Mouse (Mus musculus): ENCODE data around the gene Lgals3bp. TPM values are rescaled to one million over a fixed set of nuclear protein-coding genes. Genes with fewer than 3 reads are reported as not detected.

The Lgals3bp gene
- polyA plus RNA-seq, 1 experiment from 2014 or later: 7.3 TPM

GRCm38 (mm10) chr11:118362971-118363518 lies 38.8 kb downstream of the Lgals3bp start:
- H3K4me1 ChIP-seq (replicated peaks; ENCODE audit: control insufficient read depth, insufficient read depth, low read length): peaks cover 30% of the 10 kb centered on the region
- WGBS: 2% methylated on average over 8 of the region's 8 CpGs
- H3K36me3 ChIP-seq (ENCODE audit: control insufficient read depth, insufficient read depth, low read length): no peaks in the 10 kb centered on the region
- peak; percentile 78 for ATAC-seq (ENCODE audit: low read depth)
- peak overlapping the region; percentile 35 for H3K4me2 ChIP-seq (ENCODE audit: low read depth, low read length)
- H3K9me3 ChIP-seq (ENCODE audit: control insufficient read depth, low read length): no peaks in the 10 kb centered on the region
- H3K9ac ChIP-seq (ENCODE audit: low read length): peak overlapping the region; percentile 43
- H3K27me3 ChIP-seq (ENCODE audit: control insufficient read depth, insufficient read depth, low read depth, low read length): no peaks in the 10 kb centered on the region
- peak overlapping the region; percentile 84 for H3K27ac ChIP-seq (ENCODE audit: low read length)
- H3K4me3 ChIP-seq (ENCODE audit: low read length): no peak overlapping the region

- H3K4me3 ChIP-seq (ENCODE audit: low read length): no peak overlapping the region
- H3K9ac ChIP-seq (ENCODE audit: low read length): peak overlapping the region; percentile 34; the same call in 1 of the 2 replicates
- WGBS: 17% methylated on average over 1 of the region's 1 CpGs
- H3K27me3 ChIP-seq (ENCODE audit: control insufficient read depth, insufficient read depth, low read depth, low read length): no peaks in the 10 kb centered on the region
- no peaks in the 10 kb centered on the region for H3K36me3 ChIP-seq (ENCODE audit: control insufficient read depth, insufficient read depth, low read length)
- peak; percentile 30; the same call in 1 of the 2 replicates for ATAC-seq (ENCODE audit: low read depth)
- H3K4me2 ChIP-seq (ENCODE audit: low read depth, low read length): no peak overlapping the region
- no peaks in the 10 kb centered on the region for H3K9me3 ChIP-seq (ENCODE audit: control insufficient read depth, low read length)
- peak overlapping the region; percentile 84 for H3K27ac ChIP-seq (ENCODE audit: low read length)
- peaks cover 30% of the 10 kb centered on the region for H3K4me1 ChIP-seq (replicated peaks; ENCODE audit: control insufficient read depth, insufficient read depth, low read length)
These were observed 39.4 kb downstream of the Lgals3bp start for GRCm38 (mm10) chr11:118362501-118362900.

- WGBS: 25% methylated on average over 10 of the region's 10 CpGs
- Histone ChIP-seq H3K4me2 (ENCODE audit: low read depth, low read length) (no peak overlapping the region), H3K9ac (ENCODE audit: low read length) (no peak overlapping the region), H3K9me3 (ENCODE audit: control insufficient read depth, low read length) (no peaks in the 10 kb centered on the region), H3K27me3 (ENCODE audit: control insufficient read depth, insufficient read depth, low read depth, low read length) (no peaks in the 10 kb centered on the region), H3K27ac (ENCODE audit: low read length) (no peak overlapping the region; the same call in 1 of the 2 replicates), H3K36me3 (ENCODE audit: control insufficient read depth, insufficient read depth, low read length) (no peaks in the 10 kb centered on the region), H3K4me1 (replicated peaks; ENCODE audit: control insufficient read depth, insufficient read depth, low read length) (peaks cover 30% of the 10 kb centered on the region), H3K4me3 (ENCODE audit: low read length) (no peak overlapping the region)
- peak; percentile 21; the same call in 1 of the 2 replicates for ATAC-seq (ENCODE audit: low read depth)
These were observed 41.0 kb downstream of the Lgals3bp start for GRCm38 (mm10) chr11:118360907-118361341.

GRCm38 (mm10) chr11:118360491-118360890 lies 41.4 kb downstream of the Lgals3bp start:
- ATAC-seq (ENCODE audit: low read depth): peak; percentile 16; the same call in 1 of the 2 replicates
- Histone ChIP-seq H3K4me2 (ENCODE audit: low read depth, low read length) (no peak overlapping the region), H3K9me3 (ENCODE audit: control insufficient read depth, low read length) (no peaks in the 10 kb centered on the region), H3K4me1 (replicated peaks; ENCODE audit: control insufficient read depth, insufficient read depth, low read length) (peaks cover 34% of the 10 kb centered on the region), H3K9ac (ENCODE audit: low read length) (no peak overlapping the region), H3K36me3 (ENCODE audit: control insufficient read depth, insufficient read depth, low read length) (no peaks in the 10 kb centered on the region), H3K27me3 (ENCODE audit: control insufficient read depth, insufficient read depth, low read depth, low read length) (no peaks in the 10 kb centered on the region), H3K4me3 (ENCODE audit: low read length) (no peak overlapping the region), H3K27ac (ENCODE audit: low read length) (no peak overlapping the region; the same call in 1 of the 2 replicates)
- whole genome bisulfite sequencing: 44% methylated on average over 7 of the region's 7 CpGs

- H3K9ac ChIP-seq (ENCODE audit: low read length): peak within 1 kb of the TSS; percentile 92
- WGBS: 36% methylated on average over 6 of the region's 6 CpGs
- H3K27ac ChIP-seq (ENCODE audit: low read length): peak within 1 kb of the TSS; percentile 85
- peaks cover 24% of the 10 kb centered on the region for H3K4me1 ChIP-seq (replicated peaks; ENCODE audit: control insufficient read depth, insufficient read depth, low read length)
- H3K27me3 ChIP-seq (ENCODE audit: control insufficient read depth, insufficient read depth, low read depth, low read length): no peaks in the 10 kb centered on the region
- H3K36me3 ChIP-seq (ENCODE audit: control insufficient read depth, insufficient read depth, low read length): no peaks in the 10 kb centered on the region
- H3K4me2 ChIP-seq (ENCODE audit: low read depth, low read length): peak within 1 kb of the TSS; percentile 79
- peak within 1 kb of the TSS; percentile 78 for H3K4me3 ChIP-seq (ENCODE audit: low read length)
- H3K9me3 ChIP-seq (ENCODE audit: control insufficient read depth, low read length): no peaks in the 10 kb centered on the region
- ATAC-seq (ENCODE audit: low read depth): 0 out of 2 replicates have a peak, but pooled peaks have one; percentile 4
These were observed 46.3 kb downstream of the Lgals3bp start, which contains the start of gene Timp2 for GRCm38 (mm10) chr11:118355640-118356039. Timp2 (minus strand) TSS chr11:118355740.

- no peaks in the 10 kb centered on the region for H3K36me3 ChIP-seq (ENCODE audit: control insufficient read depth, insufficient read depth, low read length)
- peak overlapping the region; percentile 79 for H3K4me2 ChIP-seq (ENCODE audit: low read depth, low read length)
- H3K27ac ChIP-seq (ENCODE audit: low read length): peak overlapping the region; percentile 85
- WGBS: under 1% methylated on average over 42 of the region's 43 CpGs
- peaks cover 20% of the 10 kb centered on the region for H3K4me1 ChIP-seq (replicated peaks; ENCODE audit: control insufficient read depth, insufficient read depth, low read length)
- peak; percentile 95 for ATAC-seq (ENCODE audit: low read depth)
- peak overlapping the region; percentile 92 for H3K9ac ChIP-seq (ENCODE audit: low read length)
- H3K4me3 ChIP-seq (ENCODE audit: low read length): peak overlapping the region; percentile 78
- H3K9me3 ChIP-seq (ENCODE audit: control insufficient read depth, low read length): no peaks in the 10 kb centered on the region
- no peaks in the 10 kb centered on the region for H3K27me3 ChIP-seq (ENCODE audit: control insufficient read depth, insufficient read depth, low read depth, low read length)
These were observed 46.7 kb downstream of the Lgals3bp start for GRCm38 (mm10) chr11:118355205-118355604.

- peak overlapping the region; percentile 85 for H3K27ac ChIP-seq (ENCODE audit: low read length)
- 0% methylated on average over 42 of the region's 47 CpGs for WGBS
- H3K4me1 ChIP-seq (replicated peaks; ENCODE audit: control insufficient read depth, insufficient read depth, low read length): peaks cover 19% of the 10 kb centered on the region
- no peaks in the 10 kb centered on the region for H3K36me3 ChIP-seq (ENCODE audit: control insufficient read depth, insufficient read depth, low read length)
- H3K4me2 ChIP-seq (ENCODE audit: low read depth, low read length): peak overlapping the region; percentile 79
- no peaks in the 10 kb centered on the region for H3K9me3 ChIP-seq (ENCODE audit: control insufficient read depth, low read length)
- H3K9ac ChIP-seq (ENCODE audit: low read length): peak overlapping the region; percentile 92
- H3K27me3 ChIP-seq (ENCODE audit: control insufficient read depth, insufficient read depth, low read depth, low read length): no peaks in the 10 kb centered on the region
- ATAC-seq (ENCODE audit: low read depth): peak; percentile 63
- H3K4me3 ChIP-seq (ENCODE audit: low read length): peak overlapping the region; percentile 78
These were observed 47.2 kb downstream of the Lgals3bp start for GRCm38 (mm10) chr11:118354636-118355191.

- Histone ChIP-seq H3K27me3 (ENCODE audit: control insufficient read depth, insufficient read depth, low read depth, low read length) (no peaks in the 10 kb centered on the region), H3K36me3 (ENCODE audit: control insufficient read depth, insufficient read depth, low read length) (no peaks in the 10 kb centered on the region), H3K9me3 (ENCODE audit: control insufficient read depth, low read length) (no peaks in the 10 kb centered on the region), H3K4me3 (ENCODE audit: low read length) (no peak overlapping the region), H3K9ac (ENCODE audit: low read length) (no peak overlapping the region), H3K4me1 (replicated peaks; ENCODE audit: control insufficient read depth, insufficient read depth, low read length) (peaks cover 36% of the 10 kb centered on the region), H3K4me2 (ENCODE audit: low read depth, low read length) (no peak overlapping the region), H3K27ac (ENCODE audit: low read length) (peak overlapping the region; percentile 51; the same call in 1 of the 2 replicates)
- 83% methylated on average over 5 of the region's 5 CpGs for WGBS
- ATAC-seq (ENCODE audit: low read depth): no peak
These were observed 52.4 kb downstream of the Lgals3bp start for GRCm38 (mm10) chr11:118349494-118349893.

- Histone ChIP-seq H3K9ac (ENCODE audit: low read length) (peak overlapping the region; percentile 37; the same call in 1 of the 2 replicates), H3K9me3 (ENCODE audit: control insufficient read depth, low read length) (no peaks in the 10 kb centered on the region), H3K4me1 (replicated peaks; ENCODE audit: control insufficient read depth, insufficient read depth, low read length) (peaks cover 33% of the 10 kb centered on the region), H3K4me2 (ENCODE audit: low read depth, low read length) (peak overlapping the region; percentile 9; the same call in 1 of the 2 replicates), H3K27ac (ENCODE audit: low read length) (peak overlapping the region; percentile 55), H3K4me3 (ENCODE audit: low read length) (no peak overlapping the region), H3K36me3 (ENCODE audit: control insufficient read depth, insufficient read depth, low read length) (no peaks in the 10 kb centered on the region), H3K27me3 (ENCODE audit: control insufficient read depth, insufficient read depth, low read depth, low read length) (no peaks in the 10 kb centered on the region)
- ATAC-seq (ENCODE audit: low read depth): peak; percentile 84
- 28% methylated on average over 5 of the region's 5 CpGs for WGBS
These were observed 53.0 kb downstream of the Lgals3bp start for GRCm38 (mm10) chr11:118348877-118349276.

All from lung, embryonic 16.5 days (tissue).